ENCODE assay signal across 8 mouse cellular contexts in the genomic region with DNA sequence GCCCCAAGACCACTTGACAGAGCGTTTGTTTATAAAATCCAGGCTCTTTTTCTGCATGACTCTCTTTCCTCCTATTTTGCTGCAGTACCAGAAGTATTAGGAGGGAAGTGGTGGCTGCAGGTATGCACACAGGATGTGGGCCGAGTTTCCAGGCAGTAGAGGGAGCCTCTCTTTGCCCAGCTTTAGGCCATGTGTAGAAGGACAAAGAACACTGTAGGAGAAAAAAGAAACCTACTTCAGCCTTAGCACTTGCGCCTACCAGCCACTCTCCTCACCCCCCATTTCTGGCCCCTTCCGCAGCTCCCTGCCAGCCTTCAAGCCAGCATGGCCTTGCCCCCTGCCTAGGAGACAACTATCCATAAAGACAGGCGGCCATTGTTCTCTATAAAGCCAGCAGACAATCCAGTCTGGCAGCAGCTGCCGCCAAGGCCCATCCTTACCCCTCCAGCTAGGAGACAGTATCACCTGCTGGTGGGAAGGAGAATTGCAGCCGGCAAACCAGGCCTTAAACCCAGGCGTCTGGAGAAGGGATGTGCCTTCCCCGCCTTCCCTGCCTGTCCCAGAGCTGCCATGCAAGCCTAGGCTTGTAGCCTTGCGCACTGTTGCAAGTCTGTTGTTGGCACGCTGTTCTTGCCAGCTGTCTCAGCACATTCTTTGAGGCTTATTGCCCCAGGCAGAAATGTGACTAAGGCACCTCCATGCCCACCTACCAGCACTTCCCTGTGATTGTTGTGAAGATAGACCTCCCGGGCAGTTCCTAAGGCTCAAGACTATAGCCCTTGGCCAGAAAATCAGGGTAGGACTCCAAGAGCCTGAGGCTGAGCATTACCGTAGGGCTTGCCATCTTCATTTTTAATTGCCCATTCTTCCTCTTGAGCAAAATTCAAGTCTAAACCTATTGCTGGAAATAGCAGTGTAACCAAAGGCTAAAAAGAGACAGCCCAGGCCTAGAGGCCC. TPM values are rescaled to one million over a fixed set of nuclear protein-coding genes. Genes with fewer than 3 reads are reported as not detected.
DNase-seq lines count a peak whose midpoint lies in the region; ATAC-seq and TF ChIP-seq lines count a peak whose summit lies in the region.

No protein-coding gene starts in this region.

- intact Hi-C loops in left cerebral cortex, adult 2 months (cut with DNase I): loop anchor here (1.0 to 5.0 kb wide), 2 partner anchors 16 to 120 kb away; a partner anchor contains a TSS

- H3K9ac ChIP-seq in hindbrain, embryonic 15.5 days: no peak overlapping the region

- peak; percentile 93 for ATAC-seq in hindbrain, embryonic 15.5 days (ENCODE audit: low FRiP score, low read depth)
- ATAC-seq in megakaryocyte progenitor cell, adult 5-6 weeks (replicated peaks; ENCODE audit: poor library complexity): peak; percentile 98

- H3K9me3 ChIP-seq in hindbrain, embryonic 15.5 days: no peaks in the 10 kb centered on the region

- H3K4me3 ChIP-seq in hindbrain, embryonic 15.5 days: no peak overlapping the region
- H3K4me3 ChIP-seq in left cerebral cortex, adult 2 months: no peak overlapping the region

- H3K27ac ChIP-seq in hindbrain, embryonic 15.5 days (replicated peaks): peak overlapping the region; percentile 66
- peak overlapping the region; percentile 75 for H3K27ac ChIP-seq in left cerebral cortex, adult 2 months

- H3K4me2 ChIP-seq in hindbrain, embryonic 15.5 days: no peak overlapping the region

- TF ChIP-seq CTCF in left cerebral cortex, adult 2 months (IDR thresholded peaks at IDR 0.05): peak; percentile 98

- DNase-seq in R1 (ENCODE audit: low read depth, low spot score): peak; percentile 97
- DNase-seq in cerebellum, postnatal 14 days: peak; percentile 82 to 87
- DNase-seq in gastrocnemius, adult 18-20 months (ENCODE audit: low spot score): peak; percentile 73
- DNase-seq in left cerebral cortex, adult 2 months (ENCODE audit: extremely low spot score in 1 of 2, low spot score in 2 of 2): peak; percentile 67 to 72
- peak; percentile 83 to 85 for DNase-seq in right cerebral cortex, postnatal 10 days (ENCODE audit: low spot score in 2 of 2)
- peak; percentile 64 for DNase-seq in urinary bladder, postnatal 25 days (ENCODE audit: low spot score)

- 24% methylated on average over 13 of the region's 13 CpGs for WGBS in hindbrain, embryonic 15.5 days

- no peaks in the 10 kb centered on the region; the same call in 1 of the 2 replicates for H3K4me1 ChIP-seq in hindbrain, embryonic 15.5 days (replicated peaks)

- no peaks in the 10 kb centered on the region for H3K27me3 ChIP-seq in hindbrain, embryonic 15.5 days

- H3K36me3 ChIP-seq in hindbrain, embryonic 15.5 days: peaks cover 82% of the 10 kb centered on the region

RNA-seq across cellular contexts. Expression of a gene that starts 15.7 kb away (rescaled TPM):
- 10 to 100 TPM in 1 of 2 experiments, 1 to 10 TPM in 1; 9.3 to 13.4 TPM for total RNA-seq in gastrocnemius, adult 18-20 months (2021)
- polyA plus RNA-seq in hindbrain, embryonic 15.5 days (2015; fragmentation: Nextera tagmentation; extraction: Ambion mirVana): 26.7 and 27.6 TPM in 2 replicates
- 10 to 100 TPM; 47.3 to 57.9 TPM for total RNA-seq in left cerebral cortex, adult 2 months (2021)
- 17.3 and 17.4 TPM in 2 replicates for total RNA-seq in megakaryocyte progenitor cell, adult 5-6 weeks (2015)
- 43.6 and 45.2 TPM in 2 replicates for total RNA-seq in megakaryocyte progenitor cell, adult 5-6 weeks (2017)

RNA-seq across cellular contexts. Expression of a gene that starts 41.3 kb away (rescaled TPM):
- total RNA-seq in gastrocnemius, adult 18-20 months (2021): not detected
- 0.52 and 1.0 TPM in 2 replicates for polyA plus RNA-seq in hindbrain, embryonic 15.5 days (2015; fragmentation: Nextera tagmentation; extraction: Ambion mirVana)
- under 1 TPM in 1 of 2 experiments, not detected in 1; 0.63 TPM for total RNA-seq in left cerebral cortex, adult 2 months (2021)
- total RNA-seq in megakaryocyte progenitor cell, adult 5-6 weeks (2015): 0.99 and 1.4 TPM in 2 replicates
- total RNA-seq in megakaryocyte progenitor cell, adult 5-6 weeks (2017): 0.12 TPM in 1 of 2 replicates, not detected in the other

RNA-seq across cellular contexts. Expression of a gene that starts 41.4 kb away (rescaled TPM):
- total RNA-seq in gastrocnemius, adult 18-20 months (2021): 10 to 100 TPM; 17.9 to 20.5 TPM
- polyA plus RNA-seq in hindbrain, embryonic 15.5 days (2015; fragmentation: Nextera tagmentation; extraction: Ambion mirVana): 65.4 and 74.2 TPM in 2 replicates
- total RNA-seq in left cerebral cortex, adult 2 months (2021): 10 to 100 TPM; 64.0 to 72.0 TPM
- total RNA-seq in megakaryocyte progenitor cell, adult 5-6 weeks (2015): 81.0 and 89.2 TPM in 2 replicates
- total RNA-seq in megakaryocyte progenitor cell, adult 5-6 weeks (2017): 104 and 108 TPM in 2 replicates

RNA-seq across cellular contexts. Expression of a gene that starts 48.1 kb away (rescaled TPM):
- not detected for total RNA-seq in gastrocnemius, adult 18-20 months (2021)
- 0.18 TPM in 1 of 2 replicates, not detected in the other for polyA plus RNA-seq in hindbrain, embryonic 15.5 days (2015; fragmentation: Nextera tagmentation; extraction: Ambion mirVana)
- total RNA-seq in left cerebral cortex, adult 2 months (2021): not detected
- 0.46 and 1.8 TPM in 2 replicates for total RNA-seq in megakaryocyte progenitor cell, adult 5-6 weeks (2015)
- total RNA-seq in megakaryocyte progenitor cell, adult 5-6 weeks (2017): 0.24 and 1.8 TPM in 2 replicates
